Mouse (Mus musculus) forebrain, embryonic 11.5 days (tissue): Measurements from ENCODE around the gene Cog4. TPM values are rescaled to one million over a fixed set of nuclear protein-coding genes. Genes with fewer than 3 reads are reported as not detected.

ENCODE experiments used
- ATAC-seq: fragments of 200-750 bp; cut with Nextera tagmentation; replicated peaks from 2 replicates; pipeline ENCODE4 v1.8.0; 2017; ENCODE audit warnings: moderate TSS enrichment; ENCODE audit not compliant: low FRiP score
- DNase-seq: peaks from one replicate; pipeline ENCODE4 v3.0.0-alpha.2; 2017; ENCODE audit warnings: low spot score
- H3K27ac ChIP-seq: fragments of 300-500 bp; sonication (generic); 2 replicates; pipeline ENCODE4 v1.5.1; 2014; ENCODE audit warnings: low read depth, low read length
- H3K27me3 ChIP-seq: fragments of 300-500 bp; sonication (generic); 2 replicates; pipeline ENCODE4 v1.6.1; 2014; ENCODE audit warnings: mild to moderate bottlenecking, low read length, mixed read lengths; ENCODE audit not compliant: control insufficient read depth, insufficient read depth
- H3K36me3 ChIP-seq: fragments of 300-500 bp; sonication (generic); 2 replicates; pipeline ENCODE4 v1.6.1; 2014; ENCODE audit warnings: mild to moderate bottlenecking, low read length, moderate library complexity, mixed read lengths; ENCODE audit not compliant: control insufficient read depth, insufficient read depth
- H3K4me1 ChIP-seq: fragments of 300-500 bp; sonication (generic); replicated peaks from 2 replicates; pipeline ENCODE4 v1.6.1; 2014; ENCODE audit warnings: low read length, mixed read lengths; ENCODE audit not compliant: control insufficient read depth, insufficient read depth
- H3K4me2 ChIP-seq: fragments of 300-500 bp; sonication (generic); 2 replicates; pipeline ENCODE4 v1.6.1; 2014; ENCODE audit warnings: low read depth, mild to moderate bottlenecking, low read length, moderate library complexity, mixed read lengths; ENCODE audit not compliant: severe bottlenecking
- H3K4me3 ChIP-seq: fragments of 300-500 bp; sonication (generic); 2 replicates; pipeline ENCODE4 v1.5.1; 2014; ENCODE audit warnings: low read depth, low read length
- H3K9ac ChIP-seq: fragments of 300-500 bp; sonication (generic); 2 replicates; pipeline ENCODE4 v1.6.1; 2014; ENCODE audit warnings: low read length
- H3K9me3 ChIP-seq: fragments of 300-500 bp; sonication (generic); 2 replicates; pipeline ENCODE4 v1.6.1; 2016; ENCODE audit warnings: low read length, mixed read lengths; ENCODE audit not compliant: control insufficient read depth
- WGBS: fragments of 180-500 bp; shearing (Covaris S2); extraction: QIAGEN DNeasy Blood & Tissue Kit; methylation state at CpG from one replicate; pipeline ENCODE4 v1.1.7; 2014; 5-methylcytosine and 5-hydroxymethylcytosine counted together
- polyA plus RNA-seq: library from polyadenylated mRNA; unstranded; fragments of >200 nt; fragmentation: Nextera tagmentation; extraction: Ambion mirVana; gene quantifications from 2 replicates; pipeline ENCODE4 v1.2.1, GENCODE M21; 2014

Cog4 gene
- polyA plus RNA-seq, 1 experiment from 2014 or later: 63.9 TPM

DNA sequence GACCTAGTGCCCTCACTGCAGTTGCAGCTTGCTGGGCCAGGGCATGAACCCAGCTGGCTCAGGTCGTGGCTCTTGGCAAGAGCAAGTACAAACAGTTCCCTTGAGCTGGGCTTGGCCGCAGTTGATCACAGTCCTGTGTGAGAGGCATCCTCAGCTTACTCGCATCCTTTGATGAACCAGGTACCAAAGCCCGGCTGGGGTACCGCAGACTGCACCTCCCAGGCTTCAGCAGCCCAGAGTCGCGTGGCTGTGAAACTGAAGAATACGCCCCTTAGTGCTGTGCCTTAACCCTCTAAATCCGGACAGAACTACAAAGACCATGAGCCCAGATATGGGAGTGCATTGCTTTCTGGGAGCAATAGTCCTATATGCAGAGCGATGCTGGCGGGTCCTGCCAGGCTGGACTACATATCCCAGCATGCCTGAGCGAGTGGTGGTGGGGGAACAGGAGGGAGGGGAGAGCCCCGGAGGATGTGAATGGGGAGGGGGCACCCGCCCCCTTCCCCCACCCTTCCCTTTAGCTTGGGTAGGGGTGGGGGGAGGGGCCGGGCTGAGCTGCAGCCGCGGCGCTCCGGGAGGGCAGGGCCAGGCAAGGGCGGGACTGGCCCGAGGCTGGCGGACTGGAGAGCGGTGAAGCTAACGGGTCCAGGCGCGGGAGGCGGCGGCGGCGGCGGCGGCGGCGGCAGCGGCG is 73.1 kb downstream of the Cog4 start, which contains the start of gene St3gal2:
Gene St3gal2, plus strand, starts transcription at position 582 of the 691 bp plus-strand sequence.
- WGBS: 1% methylated on average over 23 of the region's 36 CpGs

GRCm38 (mm10) chr8:110920032-110920772 is 73.8 kb downstream of the Cog4 start:
- Histone ChIP-seq H3K27ac (peak overlapping the region; percentile 46), H3K9me3 (no peaks in the 10 kb centered on the region), H3K27me3 (no peaks in the 10 kb centered on the region), H3K4me2 (peak overlapping the region; percentile 90), H3K4me1 (peaks cover 5% of the 10 kb centered on the region; the same call in 1 of the 2 replicates), H3K4me3 (peak overlapping the region; percentile 77), H3K36me3 (no peaks in the 10 kb centered on the region), H3K9ac (peak overlapping the region; percentile 93)
- ATAC-seq: peak; percentile 54
- no peak for DNase-seq
- 2% methylated on average over 20 of the region's 37 CpGs for WGBS

More for the DNA sequence above, 73.1 kb downstream of the Cog4 start, which contains the start of gene St3gal2:
- ATAC-seq (peak; percentile 99), DNase-seq (peak; percentile 95)
- H3K27ac ChIP-seq: peak within 1 kb of the TSS; percentile 46
- peaks cover 5% of the 10 kb centered on the region; the same call in 1 of the 2 replicates for H3K4me1 ChIP-seq
- no peaks in the 10 kb centered on the region for H3K27me3 ChIP-seq
- H3K4me3 ChIP-seq: peak within 1 kb of the TSS; percentile 77
- H3K9me3 ChIP-seq: no peaks in the 10 kb centered on the region
- H3K4me2 ChIP-seq: peak within 1 kb of the TSS; percentile 90
- peak within 1 kb of the TSS; percentile 93 for H3K9ac ChIP-seq
- no peaks in the 10 kb centered on the region for H3K36me3 ChIP-seq

- no peak overlapping the region for H3K27ac ChIP-seq
These were observed 74.4 kb downstream of the Cog4 start for GRCm38 (mm10) chr8:110920773-110921277.

DNA sequence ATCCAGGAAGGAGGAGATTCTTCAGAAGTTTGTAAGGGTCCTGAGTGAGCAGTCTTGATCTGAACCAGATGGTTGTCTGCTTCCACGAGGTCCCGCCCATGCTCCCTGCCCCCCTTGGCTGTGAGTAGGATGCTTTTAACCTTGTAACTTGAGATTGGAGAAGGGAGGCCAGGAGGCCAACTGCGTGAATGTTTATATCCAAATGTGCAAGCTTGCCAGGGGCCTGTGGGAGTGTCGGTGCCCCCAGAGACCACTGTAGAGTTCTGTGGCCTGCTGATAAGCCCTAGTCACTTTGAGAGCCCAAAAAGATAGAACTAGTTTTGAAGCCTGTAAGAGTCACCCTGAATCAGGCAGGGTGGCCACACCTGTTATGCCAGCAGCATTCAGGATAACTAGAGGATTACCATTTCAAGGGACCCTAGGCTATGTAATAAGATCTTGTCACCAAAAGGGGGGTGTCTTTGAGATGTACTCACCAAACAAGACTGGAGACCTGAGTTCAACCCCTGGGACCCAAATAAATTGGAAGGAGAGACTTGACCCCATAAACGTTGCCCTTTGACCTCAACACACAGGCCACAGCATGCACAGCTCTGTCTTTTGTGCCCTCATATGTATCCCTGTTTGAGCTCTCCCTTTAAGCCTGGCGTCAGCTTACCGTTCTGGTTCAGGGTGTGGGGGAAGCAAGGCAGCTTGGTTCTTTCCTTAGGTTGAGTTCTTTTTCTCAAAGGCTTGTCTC is 75.3 kb downstream of the Cog4 start:
- Histone ChIP-seq H3K36me3 (no peaks in the 10 kb centered on the region), H3K27me3 (no peaks in the 10 kb centered on the region), H3K9me3 (no peaks in the 10 kb centered on the region), H3K4me2 (peak overlapping the region; percentile 90; the same call in 1 of the 2 replicates), H3K9ac (peak overlapping the region; percentile 27; the same call in 1 of the 2 replicates), H3K4me3 (peak overlapping the region; percentile 77; the same call in 1 of the 2 replicates), H3K4me1 (peaks cover 5% of the 10 kb centered on the region; the same call in 1 of the 2 replicates), H3K27ac (no peak overlapping the region)
- ATAC-seq (no peak), DNase-seq (peak; percentile 61)
- WGBS: 42% methylated on average over 7 of the region's 7 CpGs

More at GRCm38 (mm10) chr8:110920773-110921277, 74.4 kb downstream of the Cog4 start:
- no peaks in the 10 kb centered on the region for H3K36me3 ChIP-seq
- H3K9me3 ChIP-seq: no peaks in the 10 kb centered on the region
- peak overlapping the region; percentile 93 for H3K9ac ChIP-seq
- 42% methylated on average over 3 of the region's 3 CpGs for WGBS
- DNase-seq (no peak), ATAC-seq (no peak)
- H3K27me3 ChIP-seq: no peaks in the 10 kb centered on the region
- H3K4me1 ChIP-seq: peaks cover 5% of the 10 kb centered on the region; the same call in 1 of the 2 replicates
- H3K4me2 ChIP-seq: peak overlapping the region; percentile 90
- H3K4me3 ChIP-seq: peak overlapping the region; percentile 77

- H3K36me3 ChIP-seq: no peaks in the 10 kb centered on the region
- no peaks in the 10 kb centered on the region for H3K9me3 ChIP-seq
- H3K27ac ChIP-seq: no peak overlapping the region
- H3K4me1 ChIP-seq: peaks cover 2% of the 10 kb centered on the region; the same call in 1 of the 2 replicates
- no peak overlapping the region for H3K4me2 ChIP-seq
- ATAC-seq: no peak
- no peak overlapping the region for H3K9ac ChIP-seq
- no peak for DNase-seq
- no peaks in the 10 kb centered on the region for H3K27me3 ChIP-seq
- no peak overlapping the region for H3K4me3 ChIP-seq
- 86% methylated on average over 8 of the region's 8 CpGs for WGBS
These were observed 79.3 kb downstream of the Cog4 start for GRCm38 (mm10) chr8:110925691-110926140.

- 57% methylated on average over 5 of the region's 5 CpGs for WGBS
- H3K4me3 ChIP-seq: no peak overlapping the region
- peaks cover under 1% of the 10 kb centered on the region; the same call in 1 of the 2 replicates for H3K4me1 ChIP-seq
- H3K36me3 ChIP-seq: no peaks in the 10 kb centered on the region
- H3K27me3 ChIP-seq: no peaks in the 10 kb centered on the region
- no peak overlapping the region for H3K9ac ChIP-seq
- H3K4me2 ChIP-seq: no peak overlapping the region
- no peak overlapping the region for H3K27ac ChIP-seq
- no peak for ATAC-seq
- no peak for DNase-seq
- H3K9me3 ChIP-seq: no peaks in the 10 kb centered on the region
These were observed 80.3 kb downstream of the Cog4 start for GRCm38 (mm10) chr8:110926690-110927089.

GRCm38 (mm10) chr8:110928435-110928834 is 82.0 kb downstream of the Cog4 start:
- 87% methylated on average over 7 of the region's 7 CpGs for WGBS
- no peaks in the 10 kb centered on the region for H3K4me1 ChIP-seq
- no peak overlapping the region for H3K27ac ChIP-seq
- no peaks in the 10 kb centered on the region for H3K9me3 ChIP-seq
- H3K4me2 ChIP-seq: no peak overlapping the region
- DNase-seq (no peak), ATAC-seq (no peak)
- H3K27me3 ChIP-seq: no peaks in the 10 kb centered on the region
- no peaks in the 10 kb centered on the region for H3K36me3 ChIP-seq
- H3K4me3 ChIP-seq: no peak overlapping the region
- no peak overlapping the region for H3K9ac ChIP-seq

GRCm38 (mm10) chr8:110929066-110929465 is 82.7 kb downstream of the Cog4 start:
- H3K4me1 ChIP-seq: no peaks in the 10 kb centered on the region
- DNase-seq (no peak), ATAC-seq (no peak)
- H3K9ac ChIP-seq: no peak overlapping the region
- H3K27me3 ChIP-seq: no peaks in the 10 kb centered on the region
- no peaks in the 10 kb centered on the region for H3K36me3 ChIP-seq
- H3K4me2 ChIP-seq: no peak overlapping the region
- 65% methylated on average over 5 of the region's 5 CpGs for WGBS
- no peak overlapping the region for H3K4me3 ChIP-seq
- H3K9me3 ChIP-seq: no peaks in the 10 kb centered on the region
- H3K27ac ChIP-seq: no peak overlapping the region
